Mouse (Mus musculus) v-Abl transformed pro-B cells (cell line): ENCODE data around the gene Myo15b.

Experiments used
- in situ Hi-C, 2 experiments: fragments of 400-800 bp; cut with MboI; formaldehyde crosslinking; loops; one replicate each; pipeline ENCODE4 v1.15.1; 2025; ENCODE audit not compliant: unreplicated experiment in 2 of 2

The Myo15b gene

GRCm38 (mm10) chr11:115929031-115929430 lies 70.8 kb downstream of the Myo15b start:
- in situ Hi-C loops: no loop called here

- in situ Hi-C loops: loop anchor here in 1 of 2 experiments (10.0 kb wide), 1 partner anchor 535 kb away; the partner anchor contains the start of gene Qrich2
Observed at GRCm38 (mm10) chr11:115929818-115930217, 71.6 kb downstream of the Myo15b start.

GRCm38 (mm10) chr11:115931235-115931634 lies 73.0 kb downstream of the Myo15b start:
- in situ Hi-C loops: loop anchor here in 1 of 2 experiments (10.0 kb wide), 1 partner anchor 534 kb away; the partner anchor contains the start of gene Qrich2

GRCm38 (mm10) chr11:115933108-115933746 lies 75.0 kb downstream of the Myo15b start, which contains the start of the genes Sap30bp and Recql5:
Sap30bp (plus strand) TSS chr11:115933282.
Recql5 (minus strand) TSS chr11:115933477.
- in situ Hi-C loops: loop anchor here in 1 of 2 experiments (10.0 kb wide), 1 partner anchor 532 kb away; the partner anchor contains the start of gene Qrich2

- in situ Hi-C loops: loop anchor here in 1 of 2 experiments (10.0 kb wide), 1 partner anchor 531 kb away; the partner anchor contains the start of gene Qrich2
Observed at GRCm38 (mm10) chr11:115933747-115934110, 75.5 kb downstream of the Myo15b start.

- in situ Hi-C loops: loop anchor here (5.0 to 10.0 kb wide), 3 partner anchors 55 to 525 kb away; partner anchors contain the start of gene Qrich2 (in 1 of the 2)
Observed at GRCm38 (mm10) chr11:115939690-115940329, 81.6 kb downstream of the Myo15b start.

- in situ Hi-C loops: loop anchor here in 1 of 2 experiments (10.0 kb wide), 1 partner anchor 53 kb away; no protein-coding TSS in a partner anchor
Observed at GRCm38 (mm10) chr11:115941980-115942379, 83.8 kb downstream of the Myo15b start.
